Mouse (Mus musculus) left cerebral cortex, postnatal 10 days (tissue): ENCODE measurements around the gene Rtca. TPM values are rescaled to one million over a fixed set of nuclear protein-coding genes. Genes with fewer than 3 reads are reported as not detected.

Source experiments
- DNase-seq, 2 experiments: peaks; one replicate each; pipeline ENCODE4 v3.0.0; 2021 to 2022; ENCODE audit warnings: low spot score in 2 of 2, mixed read lengths in 1 of 2; ENCODE audit errors: extremely low spot score in 1 of 2
- intact Hi-C: fragments of 180-260 bp; cut with DNase I; formaldehyde crosslinking; loops from one replicate; pipeline ENCODE4 v1.15.1; 2025
- total RNA-seq, 2 experiments: library from RNA; stranded (reverse); gene quantifications; 2 replicates each; pipeline ENCODE4 v1.2.3; 2021

Rtca gene
- total RNA-seq, 2 experiments from 2014 or later: 69.4 to 73.0 TPM

DNA sequence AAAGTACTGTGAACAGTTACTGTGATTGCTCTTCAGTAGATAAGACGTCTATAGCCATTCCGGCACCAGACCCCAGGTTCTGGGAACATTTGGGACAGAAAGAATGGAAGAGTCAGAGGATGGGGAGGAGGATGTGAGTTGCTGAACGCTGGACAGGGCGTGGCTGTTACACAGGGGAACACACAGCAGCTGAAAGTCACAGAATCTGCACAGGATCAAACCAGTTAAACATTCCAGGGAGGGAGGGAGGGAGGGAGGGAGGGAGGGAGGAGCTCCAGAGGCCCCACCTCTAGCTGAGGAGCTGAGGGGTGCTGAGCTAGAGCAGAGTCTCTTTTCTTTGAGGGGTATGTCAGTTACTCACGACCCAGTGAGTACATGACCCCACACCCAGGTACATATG is 27.1 kb downstream of the Rtca start:
- intact Hi-C loops: no loop called here
- DNase-seq: no peak

DNA sequence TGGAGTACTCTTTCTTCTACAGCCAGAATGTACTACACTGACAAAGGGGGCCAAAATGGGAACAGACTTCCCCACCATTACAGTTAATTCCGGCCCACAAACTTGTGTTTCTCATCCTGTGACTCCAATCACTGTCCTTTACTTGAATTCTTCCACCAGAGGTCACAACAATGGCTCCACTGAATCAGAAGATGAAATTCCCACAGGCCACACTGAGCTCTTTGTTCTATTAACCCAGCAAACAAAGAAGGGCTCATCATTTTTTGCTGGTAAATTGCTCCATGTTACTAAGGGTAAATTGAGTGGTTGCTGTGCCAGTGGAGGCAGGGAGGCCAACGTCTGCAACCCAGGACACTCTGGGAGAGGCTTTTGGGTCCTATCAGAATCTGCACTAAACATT is 27.9 kb downstream of the Rtca start:
- no peak for DNase-seq
- intact Hi-C loops: no loop called here

DNA sequence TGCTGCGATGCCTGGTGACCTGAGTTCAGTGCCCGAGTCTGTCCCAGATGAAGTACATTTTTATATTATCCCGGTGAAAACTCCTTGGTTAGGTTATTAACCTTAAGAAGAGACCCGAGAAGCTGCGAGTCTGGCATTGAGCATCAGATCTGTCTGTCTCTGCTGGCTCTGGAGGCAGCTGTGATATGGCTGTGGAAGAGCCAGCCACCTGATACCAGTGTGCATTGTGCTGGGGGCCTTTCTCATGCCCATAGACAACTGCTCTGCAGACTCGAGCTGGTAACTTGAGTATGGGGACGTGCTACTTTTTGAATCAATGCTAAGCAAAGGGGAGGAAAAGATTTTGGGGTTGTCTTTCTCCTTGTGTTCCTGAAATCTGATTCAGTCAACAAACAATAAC is 30.7 kb downstream of the Rtca start:
- intact Hi-C loops: no loop called here

DNA sequence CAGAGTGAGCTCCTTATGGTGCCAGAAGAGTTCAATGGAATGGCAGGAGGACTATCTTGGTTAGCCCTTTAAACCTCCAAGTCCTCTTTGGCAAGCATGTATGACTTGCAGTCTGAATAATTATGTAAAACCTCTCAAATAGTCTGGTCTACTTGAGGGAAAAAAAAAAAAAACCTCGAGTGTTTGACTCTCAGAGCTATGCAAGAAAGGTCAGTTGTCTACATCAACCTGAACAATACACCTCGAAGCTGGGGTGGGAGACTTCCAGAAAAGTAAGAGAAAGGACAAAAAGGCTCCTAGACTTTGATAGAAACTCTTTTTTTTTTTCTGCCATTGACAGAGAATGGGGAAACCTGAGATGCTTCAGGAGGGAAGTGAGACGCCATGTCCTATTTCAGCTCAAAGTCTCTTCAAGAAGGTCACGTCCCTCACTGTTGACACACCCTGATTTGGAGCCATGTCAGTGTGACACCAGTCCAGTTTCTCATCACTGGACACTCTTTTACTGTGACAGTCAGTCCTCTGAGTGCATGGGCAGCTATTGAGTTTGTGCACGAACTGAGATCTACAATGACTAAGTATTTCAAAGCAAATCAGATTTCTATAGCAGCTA is 31.2 kb downstream of the Rtca start:
- intact Hi-C loops: no loop called here
- no peak for DNase-seq

More for the DNA sequence above, 30.7 kb downstream of the Rtca start:
- no peak for DNase-seq

DNA sequence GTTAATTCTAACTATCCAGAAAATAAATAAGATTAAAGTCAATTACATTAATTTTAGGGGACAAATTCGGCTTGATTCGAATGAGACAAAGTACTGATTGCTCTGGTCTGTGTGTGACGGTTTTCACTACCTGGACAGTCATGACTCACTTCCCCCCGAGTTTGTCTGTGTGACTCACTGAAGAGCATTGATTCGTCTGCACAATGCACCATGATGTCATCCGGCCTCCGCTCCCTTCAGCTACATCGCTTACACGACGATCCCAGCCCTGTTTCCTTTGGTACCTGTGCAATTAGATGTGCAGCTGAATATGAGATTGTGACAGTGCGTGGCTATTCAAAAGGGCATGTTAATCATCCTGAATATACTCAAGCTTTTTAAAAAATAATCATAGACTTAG is 33.4 kb downstream of the Rtca start:
- intact Hi-C loops: no loop called here
- DNase-seq: no peak

DNA sequence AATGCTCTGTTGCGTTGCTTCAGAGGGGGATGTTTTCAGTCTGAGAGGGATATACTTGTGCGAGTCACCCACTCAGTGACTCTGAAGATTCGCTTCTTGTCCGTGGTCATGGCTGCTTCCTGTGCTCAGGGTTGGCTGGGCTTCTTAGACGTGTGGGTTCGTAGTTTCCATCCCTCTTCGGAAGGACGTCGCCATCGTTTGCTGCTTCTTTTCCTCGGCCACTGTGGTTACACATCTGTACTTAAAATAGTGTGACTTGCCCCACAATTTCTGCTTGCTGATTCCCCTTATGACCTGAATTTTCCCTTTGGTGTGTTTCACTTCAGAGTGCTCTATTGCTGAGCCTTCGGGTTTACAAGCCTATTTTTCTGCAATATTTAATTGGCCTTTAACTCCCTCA is 42.3 kb downstream of the Rtca start:
- intact Hi-C loops: no loop called here

DNA sequence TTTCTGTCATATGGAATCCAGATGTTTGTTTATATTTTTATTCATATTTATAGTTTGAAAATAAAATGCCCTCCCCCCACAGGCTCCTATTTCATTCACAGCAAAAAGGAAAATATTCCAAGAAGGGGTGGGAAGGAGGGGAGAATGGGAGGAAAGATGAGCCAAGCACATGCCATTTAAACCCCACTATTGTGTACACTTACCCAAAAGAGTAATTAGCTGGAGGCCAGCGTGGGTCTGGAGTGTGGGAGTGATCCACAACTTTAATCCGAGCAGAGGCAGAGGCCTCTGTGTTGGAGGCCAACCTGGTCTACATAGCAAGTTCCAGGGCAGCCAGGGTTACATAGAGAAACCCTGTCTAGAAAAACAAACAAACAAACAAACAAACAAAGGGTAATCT is 43.7 kb downstream of the Rtca start:
- intact Hi-C loops: no loop called here
- DNase-seq: no peak

More for the DNA sequence above, 42.3 kb downstream of the Rtca start:
- no peak for DNase-seq

DNA sequence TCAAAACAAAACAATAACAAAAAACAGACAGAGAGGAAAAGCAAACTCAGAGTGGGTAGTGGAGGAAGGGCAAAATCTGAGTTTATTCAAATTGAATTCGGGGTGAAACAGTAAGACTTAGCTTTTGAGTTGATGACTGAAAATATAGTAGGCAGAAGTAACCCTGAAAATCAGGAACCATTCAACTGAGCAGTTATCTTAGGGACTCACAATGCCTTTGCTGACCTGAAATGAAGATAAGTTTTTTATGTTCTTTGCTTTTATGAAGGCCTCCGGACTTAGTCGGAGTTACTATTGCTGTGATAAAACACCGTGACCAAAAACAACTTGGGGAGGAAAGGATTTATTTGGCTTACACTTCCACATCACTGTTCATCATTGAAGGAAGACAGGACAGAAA is 47.0 kb downstream of the Rtca start:
- intact Hi-C loops: no loop called here
- DNase-seq: no peak

DNA sequence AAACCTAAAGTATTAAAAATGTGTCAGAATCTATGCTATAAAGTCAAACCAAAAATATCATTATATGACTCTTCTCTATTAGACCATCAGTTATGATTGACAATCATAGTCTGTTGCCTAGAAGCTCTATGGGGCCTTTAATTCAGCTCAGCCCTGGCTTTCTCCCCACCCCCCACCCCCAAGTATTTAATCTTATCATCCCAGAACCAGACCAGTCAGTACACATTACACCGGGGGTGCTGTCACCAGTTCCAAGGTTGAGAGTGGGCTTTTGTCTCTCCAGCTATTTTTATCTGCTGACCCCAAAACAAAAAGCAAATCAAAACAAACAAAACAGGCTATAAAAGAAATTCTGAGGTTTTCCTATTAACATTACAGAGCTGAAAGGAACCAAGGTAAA is 53.5 kb downstream of the Rtca start:
- intact Hi-C loops: no loop called here
- no peak for DNase-seq

DNA sequence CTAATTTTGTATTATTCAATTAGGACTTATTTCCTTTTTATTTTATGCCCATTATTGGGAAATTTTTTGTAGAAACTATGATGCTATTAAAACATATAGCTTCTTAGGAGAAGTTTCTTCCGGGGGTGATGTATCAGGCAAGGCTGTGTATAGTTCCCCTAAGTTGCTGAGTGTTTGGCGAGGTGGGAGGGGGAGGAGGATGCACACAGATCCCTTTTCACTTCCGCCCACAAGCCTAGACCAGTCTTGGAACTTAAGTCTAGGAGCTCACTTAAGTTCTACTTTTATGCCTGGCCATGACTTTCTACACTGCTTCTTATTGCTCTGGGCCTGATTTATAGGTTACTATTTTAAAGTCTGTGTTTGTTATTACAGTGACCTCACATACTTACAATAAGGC is 57.3 kb downstream of the Rtca start:
- DNase-seq: no peak
- intact Hi-C loops: no loop called here

DNA sequence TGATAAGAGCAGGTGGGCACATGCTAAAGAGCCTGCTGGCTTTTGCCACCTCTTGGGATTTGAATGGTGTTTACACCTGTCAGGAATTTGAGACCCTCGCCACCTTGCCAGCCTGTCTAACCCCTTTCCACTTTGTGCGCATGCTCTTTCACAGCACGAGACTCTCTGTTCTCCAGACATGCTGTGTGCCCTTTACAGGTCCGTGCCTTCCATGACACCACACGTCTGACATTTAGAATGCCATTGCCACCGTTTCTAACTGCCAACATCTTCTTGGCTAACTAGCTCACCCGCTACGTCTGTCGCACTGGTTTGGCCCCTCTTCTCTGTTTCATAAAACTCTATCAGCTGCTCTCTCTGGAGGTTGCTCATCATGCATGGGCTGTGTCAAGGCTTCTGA is 63.7 kb downstream of the Rtca start:
- intact Hi-C loops: no loop called here
- no peak for DNase-seq

DNA sequence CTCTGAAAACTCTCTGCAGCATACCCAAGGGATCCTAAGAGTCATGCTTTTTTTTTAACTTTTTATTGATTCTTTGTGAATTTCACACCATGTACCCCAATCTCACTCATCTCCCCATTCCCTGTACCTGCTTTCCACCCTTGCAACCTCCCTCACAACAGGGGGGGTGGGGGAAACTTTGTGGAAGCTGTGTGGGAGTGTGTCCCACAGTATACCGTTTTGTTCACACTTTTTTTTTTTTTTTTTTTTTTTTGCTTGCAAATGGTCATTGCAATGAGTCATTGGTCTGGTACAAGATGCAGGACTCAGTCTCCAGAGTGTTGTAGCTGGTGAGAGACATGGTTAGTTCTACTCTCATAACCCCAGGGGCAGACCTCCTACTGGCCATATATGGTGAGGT is 65.2 kb downstream of the Rtca start:
- intact Hi-C loops: no loop called here
- DNase-seq: no peak

DNA sequence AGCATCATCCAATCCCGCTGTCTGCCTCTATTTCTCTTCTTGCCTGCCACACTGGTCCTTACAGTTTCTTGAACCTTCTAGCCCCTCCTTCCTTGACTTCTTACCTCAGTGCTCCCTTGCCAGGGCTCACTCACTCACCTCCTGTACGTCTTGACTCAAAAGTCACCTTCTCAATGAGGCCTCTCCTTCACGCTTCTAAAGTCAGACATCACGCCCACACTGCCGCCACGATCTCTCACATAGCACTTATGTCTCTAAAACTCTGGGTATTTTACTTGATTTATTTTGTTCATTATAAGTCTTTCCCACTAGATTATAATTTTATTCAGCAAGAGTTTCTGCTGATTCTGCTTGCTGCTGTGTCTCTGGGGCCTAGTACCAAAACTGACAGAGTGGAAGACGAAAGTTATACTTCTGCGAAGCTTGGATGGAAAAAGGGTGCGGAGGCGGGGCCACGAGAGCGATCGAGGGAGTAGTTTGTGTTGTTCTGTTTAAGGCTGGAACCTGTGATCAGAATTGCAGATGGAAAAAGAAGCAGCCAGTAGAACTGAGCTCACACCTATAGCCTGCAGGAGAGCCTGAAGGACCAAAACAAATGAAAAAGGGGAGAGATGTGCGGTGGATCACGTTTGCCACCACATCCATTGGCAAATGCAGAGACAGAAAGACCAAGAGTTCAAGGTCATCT is 66.3 kb downstream of the Rtca start:
- intact Hi-C loops: no loop called here
- no peak for DNase-seq

DNA sequence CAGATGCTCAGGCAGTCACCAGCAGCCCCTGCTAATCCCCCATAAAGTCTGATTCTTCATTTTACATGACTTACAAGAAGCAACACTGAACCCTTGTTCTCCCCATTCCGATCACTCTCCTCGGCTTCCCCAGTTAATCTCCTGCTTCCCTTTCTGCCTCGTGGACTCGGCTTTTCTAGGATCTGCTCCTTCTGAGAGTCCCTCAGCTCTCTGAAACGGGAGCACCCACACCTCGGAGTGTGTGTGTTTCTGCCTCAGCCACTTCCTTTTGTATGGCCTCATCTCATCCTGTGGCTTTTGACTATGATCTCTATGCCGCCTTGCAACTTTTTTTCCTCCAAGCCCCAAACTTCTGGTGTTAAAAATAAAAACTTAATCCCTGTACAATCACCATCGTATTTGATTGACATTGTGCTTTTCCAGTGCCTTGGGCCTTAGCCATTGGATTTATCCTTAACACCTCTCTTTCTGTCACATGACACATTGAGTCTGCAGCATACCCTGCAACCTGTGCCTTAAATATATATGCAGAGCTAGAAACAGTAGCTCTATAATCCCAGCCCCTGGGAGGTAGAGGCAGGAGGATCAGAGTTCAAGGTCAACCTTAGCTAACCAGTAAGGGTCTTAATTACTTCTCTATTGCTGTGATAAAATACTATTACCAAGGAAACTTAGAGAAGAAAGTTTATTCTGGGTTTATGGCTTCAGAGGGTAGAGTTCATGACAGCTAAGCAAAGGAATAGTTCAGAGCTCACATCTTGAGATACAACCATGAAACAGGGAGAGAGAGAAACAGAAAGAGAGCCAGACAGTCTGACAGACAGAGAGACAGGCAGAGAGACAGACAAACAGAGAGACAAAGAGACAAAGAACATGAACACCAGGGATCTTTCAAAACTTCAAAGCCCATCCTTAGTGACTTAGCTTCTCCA is 67.7 kb downstream of the Rtca start:
- intact Hi-C loops: no loop called here

More for the DNA sequence above, 67.7 kb downstream of the Rtca start:
- no peak for DNase-seq

Other genes starting within 250 kb of the Rtca start
- 1 to 10 TPM; 2.2 to 3.2 TPM for gene Cdc14a, start 84.2 kb downstream of the Rtca start, total RNA-seq
- gene Dbt, start 4.9 kb upstream of the Rtca start, total RNA-seq: 10 to 100 TPM; 16.3 to 18.1 TPM
- under 1 TPM; 0.14 to 0.17 TPM for gene Lrrc39, start 54.8 kb upstream of the Rtca start, total RNA-seq
- gene Sass6, start 86.8 kb upstream of the Rtca start, total RNA-seq: 1 to 10 TPM; 8.9 to 9.9 TPM
- 10 to 100 TPM; 14.6 to 14.9 TPM for gene Trmt13, start 106.4 kb upstream of the Rtca start, total RNA-seq
- 10 to 100 TPM; 55.8 to 56.3 TPM for gene Mfsd14a, start 154.5 kb upstream of the Rtca start, total RNA-seq
- gene Gm43191, start 173.1 kb upstream of the Rtca start, total RNA-seq: 1 to 10 TPM; 1.2 to 2.4 TPM
- gene Slc35a3, start 204.6 kb upstream of the Rtca start, total RNA-seq: 10 to 100 TPM; 13.3 to 13.6 TPM